Mouse (Mus musculus): ENCODE data around the gene Thpo.

GRCm38 (mm10) chr16:20708220-20708938 is 25.9 kb downstream of the Thpo start:
- no peak for TF ChIP-seq EP300 (IDR thresholded peaks at IDR 0.05; ENCODE audit: low read depth)
- TF ChIP-seq CTCF (IDR thresholded peaks at IDR 0.05; ENCODE audit: low read depth): no peak

Measured in liver, embryonic 14.5 days (tissue).